Mouse (Mus musculus) layer of hippocampus, postnatal 14 days (tissue): ENCODE measurements at regions not wholly inside any gene's neighbourhood (a gene's known extent, or its start where the extent isn't known, plus 50 kb on each side); places are given as distances from the start of the nearest gene placed in this dataset.
"Not testable (repeated sequence)": the region's sequence is repeated elsewhere in the genome, so short reads cannot be mapped to it uniquely, and the experiment has no call there.

ENCODE experiments used
- DNase-seq, 2 experiments: peaks; one replicate each; pipeline ENCODE4 v3.0.0; 2021 to 2022; ENCODE audit warnings: low spot score in 2 of 2, mixed read lengths in 1 of 2

- DNase-seq: not testable (repeated sequence)
Observed at GRCm38 (mm10) chr3:110880472-110880871, 629.7 kb upstream of the Prmt6 start.

- peak in 1 of 2 experiments; percentile 1 for DNase-seq
Observed at GRCm38 (mm10) chr3:110865989-110866388, 615.2 kb upstream of the Prmt6 start.

- DNase-seq: no peak
Observed at GRCm38 (mm10) chr3:110847222-110847621, 596.4 kb upstream of the Prmt6 start.

GRCm38 (mm10) chr3:110820709-110821401, 570.1 kb upstream of the Prmt6 start:
- DNase-seq: no peak

- DNase-seq: peak in 1 of 2 experiments; percentile 0
Observed at GRCm38 (mm10) chr3:110789009-110789586, 538.3 kb upstream of the Prmt6 start.

GRCm38 (mm10) chr3:110755266-110755665, 504.5 kb upstream of the Prmt6 start:
- DNase-seq: no peak

GRCm38 (mm10) chr3:110746273-110746672, 495.5 kb upstream of the Prmt6 start:
- DNase-seq: peak in 1 of 2 experiments; percentile 1

- DNase-seq: no peak
Observed at GRCm38 (mm10) chr3:110700122-110700521, 449.3 kb upstream of the Prmt6 start.

GRCm38 (mm10) chr3:110667525-110668005, 416.8 kb upstream of the Prmt6 start:
- no peak for DNase-seq

- DNase-seq: no peak
Observed at GRCm38 (mm10) chr3:110666992-110667391, 416.2 kb upstream of the Prmt6 start.

- peak in 1 of 2 experiments; percentile 39 for DNase-seq
Observed at GRCm38 (mm10) chr3:110657495-110658105, 406.8 kb upstream of the Prmt6 start.

GRCm38 (mm10) chr3:110626326-110626725, 375.5 kb upstream of the Prmt6 start:
- no peak for DNase-seq

- DNase-seq: no peak
Observed at GRCm38 (mm10) chr3:110599175-110599853, 348.5 kb upstream of the Prmt6 start.

- DNase-seq: no peak
Observed at GRCm38 (mm10) chr3:110582766-110583165, 332.0 kb upstream of the Prmt6 start.

GRCm38 (mm10) chr3:110579261-110579660, 328.5 kb upstream of the Prmt6 start:
- no peak for DNase-seq

- DNase-seq: no peak
Observed at GRCm38 (mm10) chr3:110567187-110567586, 316.4 kb upstream of the Prmt6 start.

GRCm38 (mm10) chr3:110547326-110547725, 296.5 kb upstream of the Prmt6 start:
- no peak for DNase-seq

- DNase-seq: peak in 1 of 2 experiments; percentile 1
Observed at GRCm38 (mm10) chr3:110538275-110538674, 287.5 kb upstream of the Prmt6 start.
